Mouse (Mus musculus): ENCODE data around the gene Mindy4.

Gene Mindy4

DNA sequence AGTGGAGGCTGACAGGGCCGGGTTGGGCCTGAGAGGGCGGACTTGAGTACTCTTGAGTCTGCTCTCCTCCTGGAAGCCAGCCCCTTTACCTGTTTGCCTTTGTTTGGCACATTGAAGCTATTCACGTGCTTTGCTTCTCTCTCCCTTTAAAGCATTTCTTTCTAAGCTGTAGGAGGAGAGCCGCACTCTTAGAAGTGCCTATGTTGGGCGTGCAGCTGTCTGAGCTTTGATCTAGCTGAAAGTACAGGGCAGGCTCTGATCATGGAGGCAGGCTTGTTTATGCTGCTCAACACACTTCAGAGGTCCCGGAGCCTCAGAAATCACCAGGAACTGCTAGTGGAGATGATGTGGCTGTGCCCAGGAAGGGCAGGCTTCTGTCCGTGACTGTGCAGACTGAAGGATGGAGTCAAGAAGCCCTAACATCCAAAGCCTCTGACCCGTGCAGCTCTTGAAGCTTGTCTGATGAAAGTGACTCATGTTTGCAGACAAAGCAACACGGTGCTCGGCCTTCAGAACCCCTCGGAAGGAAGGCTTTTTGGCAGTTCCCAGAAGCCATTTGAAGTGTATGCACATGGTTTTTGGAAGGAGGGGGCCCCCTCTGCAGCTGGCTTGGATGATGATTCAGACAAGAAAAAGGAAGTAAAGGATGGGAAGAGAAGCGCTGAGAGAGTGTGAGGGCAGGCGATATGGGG, 53.5 kb downstream of the Mindy4 start:
- no peak for DNase-seq (ENCODE audit: low spot score in 2 of 2)

DNA sequence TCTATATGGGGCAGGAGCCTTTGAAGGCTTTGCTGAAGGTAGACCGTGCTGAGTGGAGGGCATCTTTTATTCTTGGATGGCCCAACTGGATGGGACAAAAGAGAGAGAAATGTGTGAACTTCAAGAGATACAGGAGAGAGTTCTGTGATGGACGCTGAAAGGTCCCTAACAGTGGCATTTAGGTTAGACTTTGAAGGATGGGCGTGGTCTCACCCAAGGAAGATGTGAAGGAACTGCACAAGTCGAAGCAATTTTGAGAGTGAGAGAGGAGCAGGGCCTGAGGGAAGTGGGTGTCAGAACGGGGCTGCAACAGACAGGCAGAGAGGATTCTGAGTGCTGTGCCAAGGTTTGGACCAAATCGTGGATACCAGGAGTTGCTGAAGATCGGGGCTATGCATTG, 54.1 kb downstream of the Mindy4 start:
- no peak for DNase-seq (ENCODE audit: low spot score in 2 of 2)

DNA sequence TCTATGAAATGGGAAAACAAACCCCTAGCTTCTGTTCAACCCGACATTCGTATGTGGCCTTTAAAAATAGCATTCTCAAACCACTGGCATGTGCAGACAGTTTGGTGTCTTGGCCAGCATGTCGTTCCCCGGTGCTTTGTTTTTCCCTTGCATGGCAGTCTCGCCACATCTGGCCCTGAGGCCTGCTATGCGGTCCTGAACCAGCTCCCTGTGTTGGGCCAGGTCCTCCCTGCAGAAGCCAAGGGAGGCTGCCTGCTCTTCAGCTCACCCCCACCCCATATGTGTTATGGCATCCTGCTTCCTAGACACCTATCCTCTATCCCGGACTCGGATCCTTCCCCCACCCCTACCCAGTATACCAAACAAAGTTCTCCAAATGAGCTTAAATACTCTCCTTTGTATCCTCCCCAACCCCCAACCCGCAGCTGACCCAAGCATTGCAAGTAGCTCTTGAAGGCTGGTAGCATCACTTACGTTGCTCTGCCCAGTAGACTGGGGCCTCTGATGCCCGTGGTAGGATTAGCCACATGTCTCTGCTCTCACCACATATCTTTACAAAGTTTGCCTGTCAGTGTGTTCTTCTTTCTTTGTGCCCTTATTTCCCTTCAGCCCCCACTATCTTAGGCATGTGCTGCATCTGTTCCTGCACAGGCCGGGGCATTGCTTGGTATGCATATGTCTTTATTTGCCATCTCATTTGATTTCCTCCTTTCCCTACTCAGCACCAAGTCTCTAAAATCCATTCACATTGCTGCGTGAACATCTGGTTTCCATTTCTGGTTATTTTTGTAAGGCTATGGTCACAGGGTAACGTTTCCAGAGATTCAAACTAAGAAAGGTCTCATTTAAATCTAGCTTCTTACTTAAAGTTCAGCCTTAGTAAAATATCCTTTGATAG, 55.5 kb downstream of the Mindy4 start:
- DNase-seq (ENCODE audit: low spot score in 2 of 2) = no peak

DNA sequence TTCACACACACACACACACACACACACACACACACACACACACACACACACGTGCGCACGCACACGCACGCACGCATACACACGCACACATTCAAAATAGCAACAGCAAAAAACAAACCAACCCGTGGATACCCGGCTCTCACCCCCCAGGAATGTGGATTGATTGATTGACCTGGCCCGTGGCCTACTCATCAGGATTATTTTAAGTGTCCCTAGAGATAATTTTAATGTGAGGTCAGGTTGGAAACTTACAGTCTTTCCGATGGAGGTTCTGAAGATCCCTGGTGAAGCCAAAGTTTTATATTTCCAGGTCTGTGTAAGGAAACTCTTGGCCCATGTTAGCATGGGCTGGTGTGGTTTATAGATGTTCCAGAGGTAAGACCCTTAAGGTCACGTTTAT, 59.0 kb downstream of the Mindy4 start:
- DNase-seq (ENCODE audit: low spot score in 2 of 2) = no peak

DNA sequence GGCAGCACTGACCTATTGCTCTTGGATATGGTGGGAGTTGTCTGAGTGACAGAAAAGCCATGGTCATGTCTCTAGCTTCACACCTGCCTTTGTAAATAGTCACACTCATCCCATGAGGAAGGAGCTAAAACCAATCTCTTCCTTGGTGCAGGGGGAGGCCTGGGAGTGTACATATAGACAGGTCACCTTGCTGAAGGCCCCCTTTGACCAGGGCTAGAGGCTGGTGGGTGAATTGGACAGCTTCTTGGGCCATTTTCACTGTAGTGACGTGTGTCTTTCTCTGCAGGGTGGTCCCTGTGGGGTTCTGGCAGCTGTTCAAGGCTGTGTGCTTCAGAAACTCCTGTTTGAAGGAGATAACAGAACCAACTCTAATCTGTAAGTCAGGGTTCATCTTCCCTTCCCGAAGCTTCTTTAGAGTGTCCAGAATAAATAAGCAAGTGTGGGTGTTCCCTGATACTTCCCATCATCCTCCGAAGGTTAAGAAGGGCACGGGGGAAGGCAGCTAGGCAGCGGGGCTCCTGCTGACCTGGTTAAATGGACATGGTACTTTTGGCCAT, 60.4 kb downstream of the Mindy4 start:
- DNase-seq (ENCODE audit: low spot score in 2 of 2) = peak; percentile 77 to 81

DNA sequence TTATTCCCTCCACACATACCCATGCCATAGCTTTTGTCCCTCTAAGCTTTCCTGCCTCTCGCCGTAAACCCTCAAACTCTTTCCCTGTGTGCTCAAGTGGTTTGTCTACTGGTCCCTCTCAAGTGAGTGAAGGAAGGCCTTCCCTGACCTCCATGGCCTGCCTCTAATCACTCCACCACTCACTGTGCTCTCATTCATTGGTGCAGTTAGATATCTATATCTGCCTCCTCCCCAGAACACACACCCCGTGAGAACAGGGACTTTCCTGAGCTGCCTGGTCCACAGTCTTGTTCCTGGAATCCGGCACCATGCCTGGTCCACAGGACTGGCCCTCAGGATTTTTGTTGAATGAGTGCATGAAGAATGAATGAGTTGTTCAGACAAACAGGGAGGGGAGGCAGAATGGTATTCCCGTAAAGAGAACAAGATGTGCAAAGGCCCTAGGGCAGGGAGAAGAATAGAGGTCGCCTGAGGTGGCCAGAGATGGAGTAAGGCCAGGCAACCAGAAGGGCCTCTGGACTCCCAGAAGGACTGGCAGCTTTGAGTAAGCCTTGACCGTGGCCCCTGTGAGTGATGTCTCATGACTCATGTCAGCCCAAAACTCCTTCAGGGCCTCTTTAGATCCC, 61.7 kb downstream of the Mindy4 start:
- peak in 1 of 2 experiments; percentile 50 for DNase-seq (ENCODE audit: low spot score in 2 of 2)

DNA sequence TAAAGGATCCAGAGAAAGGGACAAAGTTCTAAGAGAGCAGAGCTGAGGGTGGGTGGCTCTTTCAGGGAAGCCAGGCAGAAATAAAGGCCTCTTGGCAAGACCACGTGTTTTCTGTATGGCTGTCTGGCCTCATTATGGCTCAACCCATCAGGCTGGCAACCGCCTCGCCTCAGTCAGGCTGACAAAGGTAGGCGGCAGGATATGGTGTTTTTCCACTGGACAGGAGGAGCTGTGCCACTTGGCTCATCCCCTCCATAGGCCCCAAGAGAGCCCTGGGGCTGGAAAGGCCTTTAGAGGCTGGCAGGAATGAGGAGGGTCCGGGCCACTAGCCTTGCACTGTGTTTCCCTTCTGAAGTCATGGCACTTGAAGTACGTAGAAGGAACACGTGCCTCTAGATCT, 69.8 kb downstream of the Mindy4 start:
- DNase-seq (ENCODE audit: low spot score in 2 of 2) = no peak

DNA sequence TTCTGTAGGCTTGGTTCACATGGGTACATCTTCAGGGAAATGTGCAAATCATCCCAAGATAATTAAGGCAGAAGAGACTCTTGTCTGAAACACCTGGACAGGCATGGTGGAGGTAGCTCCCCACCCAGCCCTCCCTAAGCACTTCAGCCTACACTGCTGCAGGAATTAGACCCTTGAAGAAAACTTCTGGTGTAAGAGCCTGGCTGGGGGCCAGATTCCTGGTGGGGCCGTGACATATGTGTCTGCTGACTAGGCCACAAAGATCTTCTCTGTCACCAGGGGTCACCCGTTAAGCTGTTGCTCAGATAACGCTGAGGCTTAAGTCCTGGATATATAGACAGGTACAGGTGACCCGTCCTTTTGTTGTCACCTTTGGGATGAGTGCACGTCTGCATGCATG, 70.3 kb downstream of the Mindy4 start:
- DNase-seq (ENCODE audit: low spot score in 2 of 2) = no peak

DNA sequence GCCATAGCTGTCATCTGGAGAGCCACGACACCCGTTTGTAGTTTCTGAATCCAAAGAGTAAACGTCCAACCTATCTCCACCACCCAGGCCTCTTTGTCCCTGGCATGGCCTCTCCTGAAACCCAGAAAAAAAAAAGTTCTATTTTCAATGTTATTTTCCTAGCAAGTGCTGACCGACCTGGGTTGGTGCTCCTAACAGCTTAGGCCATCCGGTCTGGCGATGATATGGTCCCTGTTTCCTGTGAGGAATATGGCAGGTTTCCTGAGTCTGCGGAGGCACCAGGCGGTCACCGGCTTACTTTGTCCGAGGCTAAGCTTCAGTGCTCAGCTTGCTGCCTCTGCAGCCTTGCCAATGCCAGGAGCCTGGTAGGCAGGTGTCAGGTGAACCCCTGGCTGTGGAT, 71.8 kb downstream of the Mindy4 start:
- no peak for DNase-seq (ENCODE audit: low spot score in 2 of 2)

DNA sequence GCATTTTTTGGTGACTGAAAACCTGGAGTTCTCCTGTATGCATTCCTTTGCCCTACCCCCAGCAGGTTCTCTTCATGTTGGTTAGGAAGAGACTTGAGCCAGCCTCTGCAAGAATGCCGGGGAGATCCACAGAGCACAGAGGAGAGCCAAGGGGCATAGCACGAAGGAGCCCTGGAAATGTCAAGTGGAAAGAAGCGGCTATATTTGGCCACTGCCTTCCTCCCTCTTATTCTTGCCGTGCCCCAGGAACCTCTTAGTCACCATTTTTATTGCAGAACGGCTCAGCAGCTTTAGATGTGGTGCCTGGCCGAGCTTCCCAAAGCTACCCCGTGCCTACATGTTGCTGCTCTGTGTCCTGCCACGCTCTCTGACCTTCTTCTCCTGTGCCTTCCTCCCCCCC, 72.6 kb downstream of the Mindy4 start:
- DNase-seq (ENCODE audit: low spot score in 2 of 2) = no peak

DNA sequence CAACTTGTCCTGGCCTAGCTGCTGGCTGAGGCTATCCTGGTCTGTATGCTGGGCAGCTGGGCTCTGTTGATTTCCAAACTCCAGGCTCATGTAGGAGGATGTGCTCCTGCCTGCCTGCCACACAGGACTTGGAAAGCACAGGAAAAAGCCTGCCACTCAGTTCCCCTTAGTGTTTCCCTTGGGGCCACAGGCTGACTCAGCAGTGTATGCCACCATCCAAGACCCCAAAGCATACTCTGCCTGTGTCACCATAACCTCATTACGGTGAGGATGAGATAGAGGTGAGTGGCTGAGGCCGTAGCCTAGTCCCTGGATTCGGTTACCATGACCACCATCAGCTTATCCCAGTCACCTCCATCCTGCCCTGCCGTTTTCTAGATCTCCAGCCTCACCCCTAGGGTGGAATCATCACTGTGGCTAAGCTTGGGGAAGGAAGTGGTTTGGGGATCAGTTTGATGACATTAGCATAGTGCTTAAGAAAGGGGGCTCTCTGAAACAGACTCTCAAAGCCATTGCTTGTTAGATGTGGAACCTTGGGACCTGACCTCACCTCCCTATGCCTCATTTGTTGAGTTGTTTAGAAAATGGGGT, 73.6 kb downstream of the Mindy4 start:
- DNase-seq (ENCODE audit: low spot score in 2 of 2) = no peak

DNA sequence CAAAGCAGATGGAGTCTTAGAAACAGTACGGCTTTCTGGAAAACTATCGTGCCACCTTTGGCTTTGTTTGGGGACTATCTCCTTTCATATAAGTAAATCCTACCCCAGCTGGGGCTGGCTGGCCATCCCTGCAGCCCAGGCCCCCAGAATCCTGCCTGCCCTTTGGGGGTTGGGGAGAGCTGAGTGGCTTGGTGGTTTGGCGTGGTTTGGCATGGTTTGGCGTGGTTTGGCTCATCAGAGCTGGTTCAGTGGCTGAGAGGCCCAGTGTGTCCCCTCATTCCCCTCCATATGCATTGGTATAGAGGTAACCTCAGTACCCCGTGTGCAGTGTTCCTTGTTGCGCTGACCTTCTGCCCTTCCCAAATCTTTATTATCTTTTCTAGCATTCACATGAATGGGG, 74.9 kb downstream of the Mindy4 start:
- no peak for DNase-seq (ENCODE audit: low spot score in 2 of 2)

DNA sequence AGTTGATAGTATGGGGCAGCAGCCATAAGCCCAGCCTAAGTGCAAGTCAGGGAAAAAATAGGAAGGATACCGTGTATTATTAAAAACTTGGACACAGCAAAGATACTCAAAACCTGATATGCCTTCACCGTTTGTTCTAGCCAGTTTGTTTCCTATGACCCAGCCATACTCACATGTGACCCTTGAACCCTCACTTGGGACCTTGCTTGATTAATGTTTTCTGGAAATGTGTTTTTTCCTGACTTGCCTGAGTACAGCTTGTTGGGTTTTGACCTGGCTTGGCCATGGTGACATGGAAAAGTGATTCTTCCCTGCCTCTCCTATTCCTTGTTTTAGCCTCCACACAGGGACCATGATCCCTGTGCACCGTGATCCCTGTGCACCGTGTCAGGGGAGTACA, 75.3 kb downstream of the Mindy4 start:
- no peak for DNase-seq (ENCODE audit: low spot score in 2 of 2)

DNA sequence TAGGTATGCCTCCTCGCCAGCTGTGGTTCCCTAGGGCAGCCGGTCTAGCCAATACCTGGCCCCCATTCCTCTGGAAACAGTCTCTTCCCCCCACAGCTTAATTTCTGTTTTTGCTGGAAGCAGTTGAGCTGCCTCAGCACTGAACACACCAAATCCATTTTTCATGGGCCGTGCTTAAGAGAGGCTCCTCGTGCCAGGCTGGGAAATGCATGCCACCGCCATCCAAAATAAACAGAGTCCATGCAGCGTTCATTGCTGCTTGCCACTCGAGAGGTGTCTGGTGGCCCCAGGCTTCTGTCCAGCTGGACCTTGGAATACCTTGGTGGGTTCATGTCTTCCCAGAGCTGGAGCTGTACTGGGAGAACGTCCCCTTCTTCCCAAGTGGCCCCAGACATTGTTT, 77.8 kb downstream of the Mindy4 start:
- no peak for DNase-seq (ENCODE audit: low spot score in 2 of 2)

DNA sequence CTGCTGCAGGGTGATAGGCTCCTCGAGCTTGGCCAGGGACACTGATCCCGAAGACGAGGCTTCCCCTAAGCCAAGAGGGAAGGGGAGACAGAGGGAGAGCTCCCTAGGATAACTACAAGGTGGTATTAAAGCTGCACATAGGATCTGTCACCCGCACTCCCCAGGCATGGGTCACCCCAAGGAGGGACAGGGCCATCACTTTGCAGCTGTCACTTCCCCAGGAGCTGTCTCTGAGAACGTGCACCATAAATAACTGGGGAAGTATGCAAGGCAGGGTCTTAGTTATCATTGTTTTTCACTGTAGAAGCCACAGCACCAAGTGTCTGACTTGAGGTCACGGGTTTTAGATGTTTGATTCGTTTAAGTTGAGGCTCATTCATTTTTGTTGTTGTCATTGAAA, 78.5 kb downstream of the Mindy4 start:
- no peak for DNase-seq (ENCODE audit: low spot score in 2 of 2)

DNA sequence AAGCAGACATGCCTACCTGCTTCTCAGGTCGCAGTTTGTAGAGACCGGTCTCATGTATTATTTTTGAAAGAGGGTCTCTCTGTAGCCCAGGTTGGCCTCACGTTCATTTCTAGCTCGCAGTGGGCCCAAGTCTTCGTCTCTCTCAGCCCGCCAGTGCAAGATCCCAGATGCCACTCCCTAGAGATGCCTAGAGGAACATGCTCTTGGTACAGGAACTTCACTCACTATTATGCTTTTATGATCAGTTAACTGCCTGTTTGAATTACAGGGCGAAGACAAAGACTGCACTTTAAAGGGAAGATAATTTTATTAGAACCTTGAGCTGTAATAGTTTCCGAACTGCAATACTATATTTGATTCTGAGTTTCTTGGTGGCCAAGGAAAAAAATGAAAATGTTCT, 79.2 kb downstream of the Mindy4 start:
- no peak for DNase-seq (ENCODE audit: low spot score in 2 of 2)

DNA sequence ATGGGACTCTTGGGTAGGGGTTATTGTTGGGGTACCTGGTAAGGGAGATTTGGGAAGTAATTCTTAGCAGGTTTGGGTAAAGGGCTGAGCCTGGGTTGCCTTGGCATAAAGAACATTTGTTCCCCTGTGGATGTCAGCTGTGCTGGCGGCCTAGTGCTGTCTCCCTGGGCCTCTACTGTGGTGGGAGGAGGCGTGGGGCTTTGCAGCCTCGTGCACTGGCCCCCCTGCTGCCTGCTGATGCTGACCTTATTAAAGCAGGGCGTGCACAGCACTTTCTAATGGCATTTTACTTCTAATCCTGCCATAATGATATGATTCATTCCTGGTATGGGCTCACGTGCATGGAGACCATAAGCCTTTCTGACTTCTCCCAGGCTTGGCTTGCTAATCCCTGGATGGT, 82.0 kb downstream of the Mindy4 start:
- no peak for DNase-seq (ENCODE audit: low spot score in 2 of 2)

DNA sequence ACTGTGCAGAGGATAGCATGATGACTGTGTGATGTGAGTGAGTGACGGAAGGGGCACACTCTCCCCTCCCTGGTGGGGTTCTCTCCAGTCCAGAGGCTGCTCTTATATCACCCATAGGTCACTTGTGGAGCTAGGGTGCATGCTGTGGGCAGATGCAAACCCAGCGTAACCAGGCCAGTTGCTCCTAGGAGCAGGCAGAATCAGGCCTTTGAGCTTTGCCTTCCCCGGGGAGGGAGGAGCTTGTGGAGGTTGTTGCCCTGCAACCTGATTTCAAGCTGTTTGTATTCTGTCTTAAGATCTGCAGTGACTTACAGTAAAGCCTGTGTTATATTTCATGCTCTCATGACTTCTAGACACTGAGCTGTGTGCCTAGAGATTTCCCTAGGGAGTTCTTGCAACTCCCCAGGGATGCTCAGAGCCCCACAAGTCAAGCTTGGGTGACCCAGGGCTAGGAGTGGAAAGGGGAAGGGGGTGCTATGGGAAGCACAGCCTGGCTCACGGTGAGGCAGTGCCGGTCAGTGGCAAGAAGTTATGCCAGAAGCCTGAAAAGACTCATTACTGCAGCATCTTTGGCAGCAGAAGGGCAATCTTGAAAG, 84.9 kb downstream of the Mindy4 start:
- no peak for DNase-seq (ENCODE audit: low spot score in 2 of 2)

DNA sequence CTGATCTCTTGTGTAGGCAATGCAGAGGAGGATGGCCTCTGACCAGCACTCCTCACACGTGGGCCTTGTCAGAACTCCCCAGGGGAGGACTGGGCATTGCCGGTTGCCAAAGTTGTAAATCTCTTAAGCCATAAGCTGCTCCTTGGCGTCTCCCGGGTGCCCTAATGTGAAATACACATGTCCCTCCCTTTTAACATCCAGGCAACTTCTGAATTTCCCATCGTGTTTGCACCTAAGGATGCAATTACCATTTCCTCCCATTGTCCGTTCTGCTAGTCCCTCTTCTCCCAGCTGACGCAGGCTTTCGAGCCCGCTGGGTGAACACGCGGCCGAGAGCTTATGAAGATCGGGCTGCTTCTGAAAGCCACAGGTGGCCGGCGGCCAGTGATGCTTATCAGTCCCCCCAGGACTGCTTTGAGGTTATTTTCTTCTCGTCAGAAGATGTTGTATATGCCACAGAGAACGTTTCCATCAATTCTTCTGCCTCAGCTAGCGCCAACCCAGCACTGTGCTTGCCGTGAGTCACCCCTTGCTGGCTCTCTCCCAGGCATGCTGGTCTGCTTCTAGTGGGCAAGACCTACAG, 91.5 kb downstream of the Mindy4 start:
- no peak for DNase-seq (ENCODE audit: low spot score in 2 of 2)

DNA sequence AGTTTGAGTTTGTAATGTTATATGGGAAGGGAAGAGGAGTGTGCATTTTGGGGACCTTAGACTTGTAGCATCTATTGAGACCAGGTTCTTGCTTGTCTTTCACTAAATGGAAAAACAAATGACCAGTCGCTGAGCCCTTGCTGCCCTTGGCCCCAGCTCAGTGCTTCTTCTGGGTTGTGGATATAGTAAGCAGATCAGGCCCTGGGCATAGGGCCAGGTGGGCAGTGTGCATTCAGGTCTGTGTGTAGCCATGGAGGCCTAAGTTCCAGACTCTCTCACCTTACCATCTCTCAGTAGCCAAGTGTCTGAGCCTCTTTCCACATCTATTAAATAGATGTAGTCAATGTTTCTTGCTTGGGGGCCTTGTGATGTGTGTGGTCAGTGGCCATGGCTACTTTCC, 92.1 kb downstream of the Mindy4 start:
- no peak for DNase-seq (ENCODE audit: low spot score in 2 of 2)

DNA sequence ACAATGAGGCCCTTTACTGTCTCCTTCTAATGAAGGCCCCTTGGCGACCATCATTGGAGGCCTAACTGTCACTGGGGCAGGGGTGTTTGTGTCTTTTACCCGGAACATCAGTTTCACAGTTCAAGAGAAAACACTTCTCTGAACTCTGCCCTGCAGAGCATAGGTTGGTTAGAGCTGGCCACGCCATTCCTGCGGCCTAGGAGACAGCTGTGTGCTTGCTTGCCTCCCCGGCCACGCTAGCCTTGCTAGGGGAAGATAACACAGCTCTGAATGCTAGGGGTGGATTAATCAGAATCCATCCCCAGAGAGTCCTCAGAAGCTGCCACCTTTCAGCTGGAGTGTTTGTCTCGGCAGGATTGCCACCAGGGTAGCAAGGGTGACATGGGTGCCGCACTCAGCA, 96.3 kb downstream of the Mindy4 start:
- DNase-seq (ENCODE audit: low spot score in 2 of 2) = peak in 1 of 2 experiments; percentile 29
